Mouse (Mus musculus) 3T3-L1 (cell line): ENCODE measurements around the gene Adam1a.
"Not testable (repeated sequence)": the region's sequence is repeated elsewhere in the genome, so short reads cannot be mapped to it uniquely, and the experiment has no call there.

Experiments
- DNase-seq: peaks from one replicate; pipeline ENCODE4 v3.0.0-alpha.2; 2015; ENCODE audit warnings: low read depth, low spot score

The Adam1a gene

GRCm38 (mm10) chr5:121564468-121564895 lies 19.2 kb upstream of the Adam1a start:
- DNase-seq: peak; percentile 89

- peak; percentile 11 for DNase-seq
Measured at GRCm38 (mm10) chr5:121562436-121562835, 17.2 kb upstream of the Adam1a start.

- DNase-seq: no peak
Measured at GRCm38 (mm10) chr5:121549196-121549595, 3.9 kb upstream of the Adam1a start.

GRCm38 (mm10) chr5:121547084-121547483 lies 1.8 kb upstream of the Adam1a start:
- DNase-seq: no peak

GRCm38 (mm10) chr5:121546530-121546895 lies 1.2 kb upstream of the Adam1a start:
- peak; percentile 86 for DNase-seq

- DNase-seq: peak; percentile 98
Measured at GRCm38 (mm10) chr5:121545793-121546529, 679 bp upstream of the Adam1a start, which contains the start of gene Mapkapk5. Mapkapk5 (minus strand) TSS chr5:121545905.

GRCm38 (mm10) chr5:121543370-121543769 lies 1.9 kb downstream of the Adam1a start:
- no peak for DNase-seq

- peak; percentile 57 for DNase-seq
Measured at GRCm38 (mm10) chr5:121541235-121541634, 4.0 kb downstream of the Adam1a start.

- no peak for DNase-seq
Measured at GRCm38 (mm10) chr5:121540066-121540465, 5.2 kb downstream of the Adam1a start.

- no peak for DNase-seq
Measured at GRCm38 (mm10) chr5:121537588-121537987, 7.7 kb downstream of the Adam1a start.

- DNase-seq: peak; percentile 62
Measured at GRCm38 (mm10) chr5:121536921-121537555, 8.2 kb downstream of the Adam1a start.

GRCm38 (mm10) chr5:121535116-121535515 lies 10.2 kb downstream of the Adam1a start:
- DNase-seq: no peak

GRCm38 (mm10) chr5:121534521-121534920 lies 10.8 kb downstream of the Adam1a start:
- DNase-seq: peak; percentile 49

GRCm38 (mm10) chr5:121526961-121527360 lies 18.3 kb downstream of the Adam1a start:
- DNase-seq: no peak

- no peak for DNase-seq
Measured at GRCm38 (mm10) chr5:121526526-121526925, 18.8 kb downstream of the Adam1a start.

GRCm38 (mm10) chr5:121525774-121526450 lies 19.4 kb downstream of the Adam1a start:
- DNase-seq: no peak

- DNase-seq: not testable (repeated sequence)
Measured at GRCm38 (mm10) chr5:121519758-121520157, 25.5 kb downstream of the Adam1a start.

- no peak for DNase-seq
Measured at GRCm38 (mm10) chr5:121518983-121519382, 26.3 kb downstream of the Adam1a start.

- no peak for DNase-seq
Measured at GRCm38 (mm10) chr5:121510009-121510408, 35.3 kb downstream of the Adam1a start.

GRCm38 (mm10) chr5:121506846-121507245 lies 38.4 kb downstream of the Adam1a start:
- no peak for DNase-seq

GRCm38 (mm10) chr5:121503231-121503630 lies 42.1 kb downstream of the Adam1a start, which contains the start of gene Adam1b:
Adam1b (minus strand) TSS chr5:121503435.
- DNase-seq: no peak

- not testable (repeated sequence) for DNase-seq
Measured at GRCm38 (mm10) chr5:121501424-121501996, 43.8 kb downstream of the Adam1a start.
